ENCODE assay signal across 8 mouse cellular contexts in the genomic region with DNA sequence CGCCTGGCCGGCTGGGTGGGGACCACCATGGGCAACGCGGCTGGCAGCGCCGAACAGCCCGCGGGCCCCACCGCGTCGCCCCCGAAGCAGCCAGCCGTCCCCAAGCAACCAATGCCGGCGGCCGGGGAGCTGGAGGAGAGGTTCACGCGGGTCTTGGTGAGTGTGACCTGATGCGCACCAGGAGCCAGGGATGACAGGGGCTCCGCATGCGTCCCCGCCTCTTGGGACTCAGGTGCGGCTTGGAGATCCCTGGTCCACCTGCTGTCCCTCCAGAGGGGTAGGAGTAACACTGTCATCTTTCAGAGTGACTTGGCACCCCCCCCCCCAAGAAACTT. TPM values are rescaled to one million over a fixed set of nuclear protein-coding genes. Genes with fewer than 3 reads are reported as not detected.
A peak's percentile ranks its signal among the peaks of the same experiment; 100 is the strongest.
DNase-seq lines count a peak whose midpoint lies in the region; ATAC-seq and TF ChIP-seq lines count a peak whose summit lies in the region.

No protein-coding gene starts in this region.

- H3K27ac ChIP-seq in kidney, embryonic 16.5 days (ENCODE audit: low read length): peak overlapping the region; percentile 36
- peak overlapping the region; percentile 73; the same call in 1 of the 2 replicates for H3K27ac ChIP-seq in cortical plate, adult 2 months (ENCODE audit: insufficient read depth, low read length)
- H3K27ac ChIP-seq in hindbrain, embryonic 15.5 days (replicated peaks): peak overlapping the region; percentile 70

- no peak for DNase-seq in kidney, adult 8-10 months
- no peak for DNase-seq in left cerebral cortex, adult 18-20 months (ENCODE audit: low spot score in 2 of 2)
- DNase-seq in c-Kit-positive CD71-positive TER-119-positive erythroid progenitor cells, embryonic 14.5 days (ENCODE audit: low spot score): no peak
- no peak for DNase-seq in cerebellum, postnatal 4 days (ENCODE audit: low spot score in 2 of 2)

- TF ChIP-seq CTCF in cortical plate, adult 2 months (IDR thresholded peaks at IDR 0.05; ENCODE audit: extremely low read depth, insufficient read depth, low read length): no peak

- no peaks in the 10 kb centered on the region for H3K79me2 ChIP-seq in myocyte (ENCODE audit: control insufficient read depth, insufficient read depth)

- H3K4me1 ChIP-seq in kidney, embryonic 16.5 days (ENCODE audit: insufficient read depth, low read length): peaks cover 20% of the 10 kb centered on the region
- H3K4me1 ChIP-seq in cortical plate, adult 2 months (ENCODE audit: control insufficient read depth, insufficient read depth, low read length): peaks cover 11% of the 10 kb centered on the region
- peaks cover 55% of the 10 kb centered on the region for H3K4me1 ChIP-seq in hindbrain, embryonic 15.5 days (replicated peaks)

- H3K9ac ChIP-seq in kidney, embryonic 16.5 days (replicated peaks; ENCODE audit: low read length): peak overlapping the region; percentile 79
- peak overlapping the region; percentile 74 for H3K9ac ChIP-seq in hindbrain, embryonic 15.5 days

- peak overlapping the region; percentile 99 for H3K4me2 ChIP-seq in kidney, embryonic 16.5 days (replicated peaks; ENCODE audit: low read depth, low read length)
- H3K4me2 ChIP-seq in hindbrain, embryonic 15.5 days: peak overlapping the region; percentile 76
- H3K4me2 ChIP-seq in myocyte (ENCODE audit: low read depth): peak overlapping the region; percentile 52

- no peaks in the 10 kb centered on the region for H3K36me3 ChIP-seq in kidney, embryonic 16.5 days (ENCODE audit: insufficient read depth, low read length)
- no peaks in the 10 kb centered on the region for H3K36me3 ChIP-seq in hindbrain, embryonic 15.5 days
- H3K36me3 ChIP-seq in myocyte (ENCODE audit: control insufficient read depth, insufficient read depth): no peaks in the 10 kb centered on the region

- H3K27me3 ChIP-seq in kidney, embryonic 16.5 days (ENCODE audit: insufficient read depth, low read length): peaks cover 24% of the 10 kb centered on the region
- no peaks in the 10 kb centered on the region for H3K27me3 ChIP-seq in hindbrain, embryonic 15.5 days
- peaks cover 7% of the 10 kb centered on the region for H3K27me3 ChIP-seq in myocyte (ENCODE audit: control insufficient read depth, insufficient read depth, insufficient read length)

- peak overlapping the region; percentile 64 for H3K4me3 ChIP-seq in kidney, embryonic 16.5 days (ENCODE audit: low read length)
- peak overlapping the region; percentile 79 for H3K4me3 ChIP-seq in cortical plate, adult 2 months (ENCODE audit: insufficient read depth, low read length)
- H3K4me3 ChIP-seq in hindbrain, embryonic 15.5 days: peak overlapping the region; percentile 67
- H3K4me3 ChIP-seq in myocyte: peak overlapping the region; percentile 12

- WGBS in kidney, embryonic 16.5 days: 2% methylated on average over 23 of the region's 23 CpGs
- WGBS in hindbrain, embryonic 15.5 days: 2% methylated on average over 23 of the region's 23 CpGs

- peaks cover under 1% of the 10 kb centered on the region; the same call in 1 of the 2 replicates for H3K9me3 ChIP-seq in kidney, embryonic 16.5 days (ENCODE audit: low read length)
- H3K9me3 ChIP-seq in hindbrain, embryonic 15.5 days: no peaks in the 10 kb centered on the region

- no peak for ATAC-seq in kidney, embryonic 16.5 days (ENCODE audit: low FRiP score, low TSS enrichment)
- 0 out of 2 replicates have a peak, but pooled peaks have one; percentile 1 for ATAC-seq in hindbrain, embryonic 15.5 days (ENCODE audit: low FRiP score, low read depth)

- peak overlapping the region; percentile 4 for H3ac ChIP-seq in myocyte (ENCODE audit: control insufficient read depth, insufficient read length)

- TF ChIP-seq POLR2A in cortical plate, adult 2 months (IDR thresholded peaks at IDR 0.05; ENCODE audit: extremely low read depth, insufficient read depth, low read length): no peak
- TF ChIP-seq POLR2A in myocyte (IDR thresholded peaks at IDR 0.05; ENCODE audit: insufficient read length, low read depth): no peak

TF ChIP-seq in myocyte, 11 proteins besides CTCF, POLR2A, EP300 and RAD21:
- TF ChIP-seq E2F4 (IDR thresholded peaks at IDR 0.05; ENCODE audit: insufficient read depth) (no peak), MYOD1 (IDR thresholded peaks at IDR 0.05; ENCODE audit: control insufficient read depth in 1 of 3, insufficient read length in 2 of 3, low read depth in 2 of 3) (peak in 1 of 3 experiments; percentile 3), POLR2AphosphoS2 (IDR thresholded peaks at IDR 0.05; ENCODE audit: insufficient read length, low read depth) (no peak), SRF (IDR thresholded peaks at IDR 0.05; ENCODE audit: control insufficient read depth, insufficient read length, low read depth) (no peak), TCF12 (IDR thresholded peaks at IDR 0.05; ENCODE audit: insufficient read depth, poor library complexity, severe bottlenecking) (no peak), MYOG (IDR thresholded peaks at IDR 0.05; ENCODE audit: control insufficient read depth in 1 of 3, insufficient read depth in 1 of 3, insufficient read length in 2 of 3, low read depth in 2 of 3) (no peak), CEBPB (IDR thresholded peaks at IDR 0.05; ENCODE audit: insufficient read depth, poor library complexity, severe bottlenecking) (no peak)

RNA-seq across cellular contexts. Expression of gene Fmnl1, which starts 0.3 kb away (rescaled TPM):
- 2.4 and 3.4 TPM in 2 replicates for polyA plus RNA-seq in kidney, embryonic 16.5 days (2015; fragmentation: Nextera tagmentation; extraction: Ambion mirVana)
- 125 and 133 TPM in 2 replicates for polyA plus RNA-seq in cortical plate, adult 2 months (2012; rRNA removed)
- polyA plus RNA-seq in hindbrain, embryonic 15.5 days (2015; fragmentation: Nextera tagmentation; extraction: Ambion mirVana): 7.0 and 7.8 TPM in 2 replicates
- 15.6 TPM for polyA plus RNA-seq in myocyte (2012; fragmentation: generic; extraction: Trizol)
- 100 to 1,000 TPM; 169 to 206 TPM for total RNA-seq in left cerebral cortex, adult 18-20 months (2021)

RNA-seq across cellular contexts. Expression of gene 1700023F06Rik, which starts 37.1 kb away (rescaled TPM):
- polyA plus RNA-seq in kidney, embryonic 16.5 days (2015; fragmentation: Nextera tagmentation; extraction: Ambion mirVana): 0.27 and 0.82 TPM in 2 replicates
- polyA plus RNA-seq in cortical plate, adult 2 months (2012; rRNA removed): 4.2 and 6.4 TPM in 2 replicates
- 2.3 and 2.6 TPM in 2 replicates for polyA plus RNA-seq in hindbrain, embryonic 15.5 days (2015; fragmentation: Nextera tagmentation; extraction: Ambion mirVana)
- polyA plus RNA-seq in myocyte (2012; fragmentation: generic; extraction: Trizol): not detected
- total RNA-seq in left cerebral cortex, adult 18-20 months (2021): 1 to 10 TPM; 1.8 to 2.0 TPM

RNA-seq across cellular contexts. Expression of gene Hexim2, which starts 39.0 kb away (rescaled TPM):
- 11.3 and 11.8 TPM in 2 replicates for polyA plus RNA-seq in kidney, embryonic 16.5 days (2015; fragmentation: Nextera tagmentation; extraction: Ambion mirVana)
- 10.7 and 11.9 TPM in 2 replicates for polyA plus RNA-seq in cortical plate, adult 2 months (2012; rRNA removed)
- polyA plus RNA-seq in hindbrain, embryonic 15.5 days (2015; fragmentation: Nextera tagmentation; extraction: Ambion mirVana): 23.5 and 28.4 TPM in 2 replicates
- 8.8 TPM for polyA plus RNA-seq in myocyte (2012; fragmentation: generic; extraction: Trizol)
- total RNA-seq in left cerebral cortex, adult 18-20 months (2021): 10 to 100 TPM; 16.1 to 16.2 TPM

RNA-seq across cellular contexts. Expression of gene Spata32, which starts 47.0 kb away (rescaled TPM):
- not detected in 2 replicates for polyA plus RNA-seq in kidney, embryonic 16.5 days (2015; fragmentation: Nextera tagmentation; extraction: Ambion mirVana)
- 2.5 and 2.9 TPM in 2 replicates for polyA plus RNA-seq in cortical plate, adult 2 months (2012; rRNA removed)
- polyA plus RNA-seq in hindbrain, embryonic 15.5 days (2015; fragmentation: Nextera tagmentation; extraction: Ambion mirVana): 0.99 and 1.4 TPM in 2 replicates
- polyA plus RNA-seq in myocyte (2012; fragmentation: generic; extraction: Trizol): 0.04 TPM
- 1 to 10 TPM; 1.5 to 1.8 TPM for total RNA-seq in left cerebral cortex, adult 18-20 months (2021)

RNA-seq across cellular contexts. Expression of gene Hexim1, which starts 55.2 kb away (rescaled TPM):
- polyA plus RNA-seq in kidney, embryonic 16.5 days (2015; fragmentation: Nextera tagmentation; extraction: Ambion mirVana): 5.5 and 6.6 TPM in 2 replicates
- polyA plus RNA-seq in cortical plate, adult 2 months (2012; rRNA removed): 22.6 and 22.9 TPM in 2 replicates
- 3.7 and 3.9 TPM in 2 replicates for polyA plus RNA-seq in hindbrain, embryonic 15.5 days (2015; fragmentation: Nextera tagmentation; extraction: Ambion mirVana)
- polyA plus RNA-seq in myocyte (2012; fragmentation: generic; extraction: Trizol): 18.7 TPM
- 10 to 100 TPM; 42.6 to 52.8 TPM for total RNA-seq in left cerebral cortex, adult 18-20 months (2021)

Comparison
In these comparisons a context has a peak if more than half of its experiments do, and no peak if none do; other contexts are left out.
1. H3K4me3 ChIP-seq: peak in every context shown above with its lines; median percentile 79 in cortical plate, adult 2 months; 67 in hindbrain, embryonic 15.5 days; 64 in kidney, embryonic 16.5 days; 12 in myocyte.